Mouse (Mus musculus): ENCODE measurements around the gene Als2.

Als2 gene

DNA sequence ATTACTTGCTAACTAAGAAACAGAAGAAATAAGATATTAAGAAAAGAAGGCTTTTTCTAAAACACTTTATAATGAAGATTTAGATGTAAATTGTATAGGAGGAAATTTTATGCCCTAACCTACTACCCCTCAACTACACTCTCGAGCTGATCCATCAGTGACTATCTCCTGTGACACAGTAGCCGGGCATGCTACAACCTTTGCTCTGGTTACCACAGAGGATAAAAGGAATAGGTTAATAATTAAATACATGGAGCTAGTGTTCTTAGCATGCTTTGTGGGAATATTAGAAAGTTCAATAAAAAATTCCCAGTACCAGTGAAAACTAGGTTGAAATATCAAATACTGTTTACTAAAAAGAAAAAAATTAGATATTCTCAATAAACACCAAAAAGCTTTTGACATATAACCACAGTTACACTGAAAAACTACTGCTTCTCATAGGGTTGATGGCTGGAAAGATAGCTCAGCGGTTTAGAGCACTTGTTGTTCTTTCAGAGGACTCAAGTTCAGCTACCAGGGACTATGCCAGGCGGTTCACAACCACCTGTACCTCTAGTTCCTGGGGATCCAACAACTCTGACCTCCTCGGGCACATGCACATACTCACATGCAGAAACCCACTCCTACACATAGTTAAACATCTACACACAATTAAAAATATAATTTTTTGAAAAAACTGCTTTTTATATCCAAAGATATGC, 24.8 kb downstream of the Als2 start:
- 97% methylated on average over 5 of the region's 5 CpGs for WGBS

DNA sequence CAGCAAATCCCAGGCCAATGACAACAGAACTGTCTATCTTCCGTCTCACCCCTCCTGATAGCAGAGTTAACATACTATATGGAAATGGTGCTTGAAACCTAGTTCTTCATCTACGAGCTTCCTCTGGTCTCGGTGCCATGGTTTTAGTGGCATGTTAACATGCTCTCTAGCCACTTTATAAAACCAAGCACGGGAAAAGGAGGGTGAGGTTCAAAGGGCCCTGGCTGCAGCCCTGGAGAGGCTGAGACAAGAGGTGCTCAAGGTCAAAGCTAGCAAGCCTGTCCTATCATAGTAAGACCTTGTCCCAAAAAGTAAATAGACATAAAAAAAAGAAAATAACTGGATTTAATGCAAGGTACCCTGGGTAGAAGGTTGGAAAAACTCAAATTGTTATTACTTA, 25.4 kb downstream of the Als2 start:
- 93% methylated on average over 4 of the region's 4 CpGs for WGBS

DNA sequence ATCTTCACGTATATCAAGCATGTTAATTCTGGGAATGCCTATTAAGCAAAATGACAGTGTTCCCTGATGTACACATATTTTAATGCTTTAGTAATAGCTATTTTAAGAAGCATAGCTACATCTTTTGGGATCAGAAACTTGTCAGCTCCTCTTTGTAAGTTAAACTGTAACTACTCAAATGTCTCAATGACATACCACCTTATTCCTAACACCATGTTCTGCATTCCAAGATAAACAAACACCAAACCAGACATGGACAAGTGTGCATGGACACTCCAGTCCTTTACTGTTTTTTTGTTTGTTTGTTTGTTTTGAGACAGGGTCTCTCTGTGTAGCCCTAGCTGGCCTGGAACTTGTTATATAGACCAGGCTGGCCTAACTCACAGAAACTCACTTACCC, 28.7 kb downstream of the Als2 start:
- 86% methylated on average over 1 of the region's 1 CpGs for WGBS

DNA sequence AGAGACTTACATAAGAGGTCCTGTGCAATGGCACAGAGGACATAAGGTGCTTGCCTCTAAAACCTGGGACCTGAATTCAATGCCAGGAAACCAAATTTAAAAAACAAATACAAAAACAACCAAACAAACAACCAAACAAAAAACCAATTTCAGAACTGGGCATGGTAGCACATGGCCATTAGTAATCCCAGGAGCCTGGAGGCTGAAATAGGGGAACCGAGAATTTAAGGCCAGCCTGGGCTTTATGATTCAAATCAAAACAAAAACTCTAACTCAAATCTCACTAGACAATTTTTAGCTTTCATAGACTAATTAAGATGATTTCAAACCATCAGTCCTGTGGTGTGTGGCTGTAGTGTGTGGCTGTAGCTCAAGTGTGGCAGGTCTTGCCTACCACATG, 32.5 kb downstream of the Als2 start:
- 93% methylated on average over 1 of the region's 1 CpGs for WGBS

DNA sequence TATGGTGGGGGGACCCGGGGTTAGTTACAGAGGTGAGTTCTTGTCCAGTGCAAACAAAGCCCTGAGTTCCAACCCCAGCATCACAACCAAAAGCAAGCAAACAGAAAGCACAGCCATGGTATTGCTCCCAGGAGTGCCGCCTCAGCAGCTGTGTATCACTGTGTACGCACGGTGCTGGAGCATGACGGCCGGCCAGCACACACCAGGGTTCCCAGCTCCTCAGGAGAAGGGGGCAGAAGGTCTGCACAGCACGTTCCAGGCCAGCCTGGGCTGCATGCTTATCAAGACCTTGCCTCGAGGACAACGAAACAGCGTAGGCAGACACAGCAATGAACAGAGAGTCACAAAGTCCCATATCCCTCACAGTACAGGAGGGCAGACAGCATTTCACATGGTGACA, 34.7 kb downstream of the Als2 start:
- WGBS = 90% methylated on average over 10 of the region's 10 CpGs

DNA sequence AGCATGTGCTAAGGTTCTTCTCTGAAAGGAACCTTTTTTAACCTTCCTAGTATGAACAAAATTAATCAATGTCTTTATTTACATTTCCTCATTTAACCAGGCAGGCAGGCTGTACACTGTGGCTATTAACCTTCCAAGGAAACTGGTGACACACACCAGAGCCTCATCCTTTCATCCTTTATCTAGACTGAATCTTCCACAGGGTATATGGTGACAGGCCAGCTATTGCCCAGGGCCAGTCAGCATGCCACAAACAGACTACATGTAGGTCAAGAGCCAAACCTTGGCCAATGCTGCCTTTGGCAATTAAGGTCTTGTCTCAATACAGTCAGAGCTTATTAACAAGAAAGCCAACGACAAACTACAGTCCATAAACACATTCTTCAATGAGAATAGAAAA, 35.5 kb downstream of the Als2 start:
- 76% methylated on average over 1 of the region's 1 CpGs for WGBS

DNA sequence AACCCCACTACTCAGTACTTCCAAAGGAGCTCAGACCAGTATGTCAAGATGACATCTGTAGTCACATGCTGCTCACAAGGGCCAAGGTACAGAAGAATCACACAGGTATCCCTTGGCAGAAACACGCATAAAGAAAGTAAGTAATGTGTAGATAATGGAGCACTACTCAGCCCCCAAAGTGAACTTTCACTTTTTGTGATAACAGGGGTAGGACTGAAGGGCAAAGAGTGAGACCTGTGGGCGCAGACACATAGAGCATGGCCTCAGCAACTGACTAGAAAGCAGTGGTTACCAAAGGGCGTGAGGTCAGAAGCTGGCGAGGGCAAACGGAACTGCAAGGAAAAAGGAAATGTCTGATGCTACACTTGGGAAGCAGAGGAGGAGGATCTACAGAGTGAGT, 36.1 kb downstream of the Als2 start:
- 95% methylated on average over 5 of the region's 5 CpGs for WGBS

DNA sequence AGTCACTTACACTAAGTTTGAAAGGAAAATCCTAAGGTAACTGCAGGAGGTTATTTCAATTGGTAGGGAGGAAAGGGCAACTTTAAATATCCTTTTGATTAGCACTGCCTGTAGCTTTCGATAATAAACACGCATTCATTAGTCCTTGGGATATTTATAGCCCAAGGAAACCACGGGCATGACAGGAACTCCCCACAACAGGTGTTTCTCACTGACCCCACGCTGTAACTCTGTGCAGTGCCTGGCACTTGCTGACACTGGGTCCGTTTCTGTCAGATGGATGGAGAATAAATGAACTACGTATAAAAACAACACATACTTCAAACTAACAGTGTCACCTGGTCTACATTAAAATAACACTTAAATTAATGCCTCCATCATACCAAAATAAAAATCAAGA, 42.1 kb downstream of the Als2 start:
- 58% methylated on average over 6 of the region's 6 CpGs for WGBS

DNA sequence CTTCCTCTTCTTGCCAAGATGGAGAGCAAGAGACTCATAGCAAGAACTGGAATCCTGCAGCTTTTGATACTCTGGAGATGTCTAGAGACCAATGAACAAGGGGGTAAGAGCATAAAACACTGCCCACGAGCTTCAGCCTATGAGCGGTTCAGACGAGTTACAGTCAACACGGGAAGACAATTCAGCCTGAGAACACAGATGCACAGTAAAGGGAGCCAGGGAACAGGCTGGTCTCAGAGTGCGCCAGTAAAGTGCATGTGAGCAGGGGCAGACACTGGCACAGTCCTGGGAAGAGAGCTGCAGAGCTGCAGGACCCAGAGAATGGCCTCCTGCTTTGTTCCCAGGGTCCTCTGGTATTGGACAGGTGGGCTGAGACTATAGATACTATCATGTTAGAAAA, 49.2 kb downstream of the Als2 start:
- WGBS = 72% methylated on average over 5 of the region's 5 CpGs

DNA sequence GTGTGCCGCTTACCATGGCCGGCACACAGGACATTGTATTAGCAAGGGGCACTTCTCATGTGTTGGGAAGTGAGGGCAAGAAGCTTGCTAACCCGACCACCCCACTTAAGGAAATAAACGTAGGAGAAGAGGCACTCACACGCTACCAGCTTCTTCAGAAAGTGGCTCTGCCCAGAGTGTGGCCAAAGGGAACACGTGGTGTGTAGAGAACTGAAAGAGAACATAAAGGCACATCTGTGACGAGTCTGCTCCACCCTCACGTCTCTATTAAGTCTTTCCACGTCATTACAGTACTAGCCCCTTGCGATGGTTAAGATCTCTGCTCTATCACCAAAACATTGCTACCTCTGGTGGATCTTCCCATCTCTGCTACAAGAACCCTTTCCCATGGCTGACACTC, 50.7 kb downstream of the Als2 start:
- 92% methylated on average over 10 of the region's 10 CpGs for WGBS

DNA sequence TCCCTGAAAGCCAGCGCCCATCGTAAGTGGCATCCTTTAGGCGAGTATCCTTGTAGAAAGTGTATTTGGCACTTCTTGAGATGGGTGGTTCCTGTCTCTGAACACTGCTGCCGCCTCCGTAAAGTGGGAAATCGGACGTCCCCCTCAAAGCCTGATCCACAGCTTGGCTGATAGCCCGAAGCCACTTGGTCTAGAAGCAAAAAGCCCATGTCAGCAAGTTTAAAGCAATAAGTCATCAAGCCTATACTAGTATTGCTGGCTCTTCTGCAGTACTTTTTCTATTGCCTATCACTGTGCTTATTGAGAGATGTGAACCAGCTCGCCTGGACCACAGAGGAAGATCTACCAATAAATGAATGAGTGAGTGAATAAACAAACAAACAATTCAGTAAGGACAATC, 51.6 kb downstream of the Als2 start:
- 92% methylated on average over 9 of the region's 9 CpGs for WGBS

DNA sequence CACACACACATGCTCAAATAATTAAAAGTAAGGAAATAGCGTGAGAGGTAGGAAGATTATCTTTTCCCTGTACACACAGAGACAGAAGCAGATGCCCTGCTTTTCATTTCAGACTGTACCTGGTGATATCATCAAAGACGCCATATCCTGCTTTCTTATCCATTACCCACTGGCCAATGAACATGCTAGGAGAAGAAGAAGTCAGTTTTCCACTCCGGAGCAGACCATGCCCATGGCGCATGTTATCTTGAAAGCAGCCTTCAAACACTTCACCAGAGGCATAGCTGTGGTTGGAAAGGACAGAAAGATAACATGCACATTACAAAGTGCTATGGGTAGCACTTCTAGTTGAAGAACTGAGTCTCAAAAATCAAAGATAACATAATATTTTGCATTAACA, 54.0 kb downstream of the Als2 start:
- WGBS = 94% methylated on average over 4 of the region's 4 CpGs

DNA sequence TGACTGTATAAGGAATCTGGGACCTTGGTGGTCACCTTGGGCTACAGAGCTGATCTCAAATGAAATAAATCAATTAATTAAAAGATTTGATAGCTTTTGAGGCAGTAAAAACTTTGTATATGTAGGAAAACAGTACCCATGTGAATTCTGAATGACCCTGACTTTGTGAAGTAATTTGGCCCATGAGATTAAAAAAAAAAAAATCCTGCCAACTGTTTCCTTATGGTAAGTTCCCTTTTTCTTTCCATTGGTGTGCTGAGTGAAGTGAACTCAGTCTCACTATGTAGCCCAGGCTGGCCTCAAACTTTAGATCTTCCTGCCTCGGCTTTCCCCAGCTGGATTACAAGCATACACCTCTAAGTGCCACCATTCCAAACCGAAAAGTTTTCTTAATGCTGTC, 54.7 kb downstream of the Als2 start:
- 96% methylated on average over 2 of the region's 2 CpGs for WGBS

DNA sequence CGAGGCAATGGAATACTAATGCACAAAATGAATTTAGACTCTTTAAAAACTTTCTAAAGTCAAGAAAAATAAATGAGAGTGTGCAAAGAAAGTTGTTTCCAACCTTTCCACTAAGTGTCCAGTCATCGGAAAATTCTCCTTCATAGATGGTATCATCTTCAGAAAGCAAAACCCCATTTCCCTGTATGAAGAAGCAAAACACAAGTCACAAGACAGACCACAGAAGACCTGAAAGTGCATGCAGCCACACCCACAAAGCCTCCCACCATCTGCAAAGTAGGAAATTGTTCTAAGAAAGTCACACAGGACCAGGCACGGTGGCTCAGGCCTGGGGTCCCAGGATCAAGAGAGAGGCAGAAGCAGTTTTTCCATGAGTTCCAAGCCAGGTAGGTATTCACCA, 57.0 kb downstream of the Als2 start:
- 89% methylated on average over 3 of the region's 3 CpGs for WGBS

DNA sequence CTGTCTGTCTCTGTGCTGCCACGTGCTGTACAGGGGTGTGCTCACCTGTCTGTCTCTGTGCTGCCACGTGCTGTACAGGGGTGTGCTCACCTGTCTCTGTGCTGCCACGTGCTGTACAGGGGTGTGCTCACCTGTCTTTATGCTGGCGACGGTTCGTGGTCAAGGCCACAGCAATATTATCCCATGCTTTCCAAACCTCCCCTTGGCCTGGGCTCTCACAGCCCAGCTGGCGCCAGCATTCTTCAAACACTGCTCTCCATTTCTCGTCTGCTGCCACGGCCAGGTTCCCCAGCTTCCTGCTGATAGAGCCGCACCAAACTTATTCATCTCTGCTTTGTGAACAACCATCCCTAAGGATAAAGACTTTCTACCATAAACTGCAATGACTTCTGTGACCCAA, 58.6 kb downstream of the Als2 start:
- WGBS = 92% methylated on average over 10 of the region's 10 CpGs

DNA sequence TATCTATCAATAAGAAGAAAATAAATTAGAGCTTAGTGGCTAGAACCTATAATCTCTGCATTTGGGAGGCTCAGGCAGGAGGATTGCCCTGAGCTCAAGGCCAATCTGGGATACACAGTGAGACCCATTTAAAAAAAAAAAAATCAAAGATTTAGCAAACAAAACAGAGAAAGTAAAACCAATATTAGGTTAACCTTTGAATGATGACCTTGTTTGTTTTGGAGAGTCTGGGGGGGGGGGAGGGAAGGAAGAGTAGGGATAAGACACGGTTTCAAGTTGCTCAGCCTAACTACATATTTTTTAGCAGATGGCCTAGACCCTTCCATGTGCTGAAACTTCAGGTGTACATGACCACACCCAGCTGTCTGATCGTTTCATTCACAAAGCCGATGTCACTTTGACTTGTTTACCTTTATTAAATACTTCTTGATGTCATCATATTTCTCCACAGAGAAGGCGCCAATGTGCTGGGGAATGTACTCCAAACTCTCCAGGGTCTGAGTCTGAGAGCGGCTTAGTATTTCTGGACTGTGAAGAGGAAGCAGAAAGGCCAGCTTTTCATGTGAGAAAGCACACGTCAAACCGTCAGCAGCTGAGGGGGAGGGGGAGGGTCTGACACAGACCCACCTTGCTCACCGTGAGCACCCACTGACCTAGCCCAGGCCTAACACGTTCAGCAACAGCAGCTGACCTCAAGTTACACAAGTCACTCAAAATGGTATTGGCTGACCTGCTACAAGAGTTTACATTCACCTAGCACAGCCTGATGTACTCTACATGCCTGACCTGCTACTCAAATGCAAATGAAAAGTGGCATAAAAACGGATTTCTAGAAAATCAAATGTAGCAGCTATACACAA, 62.3 kb downstream of the Als2 start:
- WGBS = 86% methylated on average over 10 of the region's 10 CpGs

DNA sequence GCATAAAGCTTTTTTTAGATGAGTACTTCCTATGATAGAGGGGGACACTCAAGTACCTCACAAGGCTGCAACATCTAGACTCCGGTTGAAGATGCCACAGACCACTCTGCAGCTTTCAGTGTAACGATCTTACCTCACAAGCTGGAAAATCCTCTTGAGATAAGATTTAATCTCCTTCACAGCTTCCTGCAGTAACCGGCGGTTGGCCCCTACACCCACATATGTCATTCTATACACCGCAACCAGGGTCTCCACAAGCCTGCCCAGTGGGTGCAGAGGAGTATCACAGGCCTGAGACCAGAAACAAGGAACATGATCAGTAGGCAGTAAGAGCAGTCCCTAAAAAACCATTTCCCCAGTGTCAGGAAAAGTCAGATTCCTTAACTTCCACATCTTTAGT, 64.0 kb downstream of the Als2 start:
- 86% methylated on average over 5 of the region's 5 CpGs for WGBS

DNA sequence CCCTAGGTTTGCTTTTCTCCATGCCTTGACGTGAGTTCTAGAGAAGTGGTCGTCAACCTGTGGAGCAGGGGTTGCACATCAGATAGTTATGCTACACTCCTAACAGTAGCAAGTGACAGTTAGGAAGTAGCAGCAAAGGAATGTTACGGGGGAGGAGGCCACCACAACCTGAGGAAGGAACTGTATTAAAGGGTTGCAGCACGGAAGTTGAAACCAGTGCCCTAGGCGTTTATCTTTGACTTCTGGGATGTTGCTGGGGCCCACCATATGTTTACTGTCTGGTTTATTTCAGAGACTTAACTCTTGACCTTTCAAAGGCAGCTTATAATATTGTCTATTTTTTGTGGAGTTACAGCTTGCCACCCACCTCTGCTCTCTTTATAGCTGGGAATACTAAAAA, 65.2 kb downstream of the Als2 start:
- WGBS = 77% methylated on average over 5 of the region's 5 CpGs

DNA sequence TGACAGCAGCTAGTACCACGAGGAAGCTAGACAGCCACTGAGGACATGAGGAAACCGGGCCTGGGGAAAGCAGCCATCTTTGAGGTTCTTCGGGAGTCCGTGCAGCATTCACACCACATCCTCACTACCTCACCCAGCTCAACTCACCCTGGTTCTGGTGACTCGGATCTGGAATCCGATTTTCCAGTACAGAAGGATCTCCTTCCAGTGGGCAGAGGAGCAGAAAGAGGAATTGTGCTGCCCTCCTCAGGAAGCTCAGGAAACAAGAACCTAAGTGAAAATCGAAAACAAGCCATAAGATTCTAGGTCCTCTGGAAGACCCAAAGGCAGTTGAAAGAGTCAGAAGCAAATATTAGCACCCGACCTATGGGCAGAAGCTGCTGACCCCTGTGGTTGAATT, 66.7 kb downstream of the Als2 start:
- 69% methylated on average over 8 of the region's 8 CpGs for WGBS

DNA sequence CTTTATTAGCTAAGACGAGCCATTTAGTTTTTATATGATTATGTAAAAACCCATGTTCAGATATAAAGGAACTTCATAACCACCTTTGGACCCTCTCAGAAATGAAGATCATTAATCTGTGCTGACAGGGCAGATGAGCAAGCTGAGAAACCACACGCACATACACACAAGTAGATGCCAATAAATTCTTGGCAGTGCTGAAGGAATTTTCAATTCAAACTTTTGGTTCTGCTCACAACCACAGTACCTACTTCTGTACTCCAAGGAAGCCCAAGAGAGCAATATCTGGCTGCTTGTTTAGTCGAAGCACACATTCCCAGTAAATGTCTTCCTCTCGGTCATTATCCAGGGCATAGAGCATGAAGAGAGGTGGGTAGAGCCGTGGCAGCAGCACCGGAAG, 67.4 kb downstream of the Als2 start:
- 88% methylated on average over 6 of the region's 6 CpGs for WGBS

DNA sequence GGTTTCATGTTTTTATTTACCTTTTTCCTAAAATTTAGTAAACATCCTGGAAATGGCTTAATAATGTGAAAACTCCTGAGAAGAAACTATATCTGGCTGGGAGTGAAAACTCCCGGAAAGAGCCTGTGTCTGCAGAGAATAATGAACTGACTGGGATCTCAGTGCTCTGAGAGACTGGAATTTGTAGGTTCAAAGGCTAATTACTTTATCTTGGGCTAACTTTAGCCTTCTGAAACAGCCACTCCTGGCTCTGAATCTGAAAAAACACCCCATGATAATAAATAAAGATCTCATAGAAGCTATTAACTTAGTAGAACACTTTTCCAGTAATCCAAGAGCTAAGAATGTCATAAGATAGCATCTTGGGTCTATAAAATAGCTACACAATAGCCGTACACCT, 68.5 kb downstream of the Als2 start:
- 93% methylated on average over 2 of the region's 2 CpGs for WGBS

DNA sequence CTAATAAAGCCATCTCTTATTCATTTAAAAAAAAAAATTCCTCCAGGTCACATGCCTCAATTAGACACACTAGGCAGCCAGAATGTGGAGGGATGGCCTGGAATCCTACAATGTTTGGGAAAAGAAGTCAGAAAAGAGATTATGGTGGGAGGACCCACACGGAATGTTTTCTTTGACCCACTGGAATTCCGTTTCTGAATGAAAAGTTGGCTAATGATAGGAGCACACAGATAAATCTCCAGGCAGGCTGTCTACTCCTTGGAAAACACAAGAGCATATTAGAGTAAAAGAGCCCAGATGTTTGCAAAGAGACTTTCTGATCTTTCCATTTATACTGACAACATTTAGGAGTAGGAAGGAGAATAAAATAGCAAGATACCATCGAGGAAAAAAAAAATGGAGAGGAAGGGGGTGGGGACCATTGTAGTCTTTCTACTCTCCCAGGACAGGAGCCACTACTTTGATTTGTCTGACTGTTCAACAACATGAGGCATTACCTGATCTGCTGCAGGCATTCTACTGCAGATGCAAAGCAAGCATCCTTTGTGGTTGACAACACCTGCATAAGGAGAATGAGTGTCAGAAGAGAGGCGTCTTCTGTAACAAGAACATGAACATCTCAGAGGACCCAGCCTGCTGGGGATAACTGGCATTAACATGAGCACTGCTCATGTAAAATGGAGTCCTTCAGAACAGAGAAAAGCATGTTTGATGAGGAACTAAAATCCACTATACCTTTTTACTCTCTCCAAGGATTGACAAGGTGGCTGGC, 69.2 kb downstream of the Als2 start:
- 84% methylated on average over 4 of the region's 4 CpGs for WGBS

Data from cerebral cortex, adult 2 months (tissue).